Mouse (Mus musculus) embryonic facial prominence, embryonic 15.5 days (tissue): ENCODE data around the gene Abcb10. TPM values are rescaled to one million over a fixed set of nuclear protein-coding genes. Genes with fewer than 3 reads are reported as not detected.
"Not testable (repeated sequence)": the region's sequence is repeated elsewhere in the genome, so short reads cannot be mapped to it uniquely, and the experiment has no call there.

Experiments used
- ATAC-seq: fragments of 200-750 bp; cut with Nextera tagmentation; 2 replicates; pipeline ENCODE4 v1.8.0; 2017; ENCODE audit warnings: low read depth, moderate TSS enrichment; ENCODE audit not compliant: insufficient number of reproducible peaks, low FRiP score, low TSS enrichment
- H3K27ac ChIP-seq: fragments of 300-500 bp; sonication (generic); replicated peaks from 2 replicates; pipeline ENCODE4 v1.5.1; 2015; ENCODE audit warnings: mild to moderate bottlenecking, inconsistent platforms
- H3K27me3 ChIP-seq: fragments of 300-500 bp; sonication (generic); 2 replicates; pipeline ENCODE4 v1.6.1; 2015; ENCODE audit warnings: inconsistent platforms
- H3K36me3 ChIP-seq: fragments of 300-500 bp; sonication (generic); 2 replicates; pipeline ENCODE4 v1.6.1; 2015; ENCODE audit warnings: mild to moderate bottlenecking, inconsistent platforms
- H3K4me1 ChIP-seq: fragments of 300-500 bp; sonication (generic); 2 replicates; pipeline ENCODE4 v1.6.1; 2015; ENCODE audit warnings: inconsistent platforms
- H3K4me2 ChIP-seq: fragments of 300-500 bp; sonication (generic); replicated peaks from 2 replicates; pipeline ENCODE4 v1.6.1; 2015; ENCODE audit warnings: mild to moderate bottlenecking, inconsistent platforms
- H3K4me3 ChIP-seq: fragments of 300-500 bp; sonication (generic); replicated peaks from 2 replicates; pipeline ENCODE4 v1.5.1; 2015; ENCODE audit warnings: mild to moderate bottlenecking, inconsistent platforms
- H3K9ac ChIP-seq: fragments of 300-500 bp; sonication (generic); 2 replicates; pipeline ENCODE4 v1.6.1; 2015; ENCODE audit warnings: inconsistent platforms
- H3K9me3 ChIP-seq: fragments of 300-500 bp; sonication (generic); replicated peaks from 2 replicates; pipeline ENCODE4 v1.6.1; 2016; ENCODE audit warnings: inconsistent platforms
- WGBS: fragments of 180-500 bp; shearing (Covaris S2); methylation state at CpG from one replicate; pipeline ENCODE4 v1.1.7; 2015; 5-methylcytosine and 5-hydroxymethylcytosine counted together
- polyA plus RNA-seq: library from polyadenylated mRNA; unstranded; fragments of >200 nt; fragmentation: Nextera tagmentation; extraction: Ambion mirVana; gene quantifications from 2 replicates; pipeline ENCODE4 v1.2.1, GENCODE M21; 2015

The Abcb10 gene
- polyA plus RNA-seq, 1 experiment from 2014 or later = 14.1 TPM

DNA sequence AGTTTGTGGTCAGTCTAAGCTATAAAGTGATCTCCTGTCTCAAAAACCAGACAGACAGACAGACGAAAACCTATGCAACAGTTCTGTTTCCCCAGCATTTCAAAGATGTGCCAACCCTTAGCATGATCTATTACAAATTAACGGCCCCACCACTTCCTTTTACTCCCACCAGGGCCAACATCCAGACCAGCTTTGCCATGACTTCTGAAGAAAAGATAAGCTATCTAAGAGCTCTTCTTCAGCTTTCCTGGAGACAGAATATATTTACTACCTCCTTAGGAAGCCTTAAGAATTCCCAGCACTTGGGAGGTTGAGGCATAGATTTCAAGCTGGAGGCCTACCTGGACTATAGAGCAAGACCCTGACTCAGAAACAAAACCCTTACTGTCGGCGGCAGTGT is 2.7 kb downstream of the Abcb10 start:
- Histone ChIP-seq H3K4me1 (peaks cover 17% of the 10 kb centered on the region), H3K4me2 (no peak overlapping the region), H3K9me3 (no peaks in the 10 kb centered on the region), H3K27me3 (no peaks in the 10 kb centered on the region), H3K4me3 (no peak overlapping the region), H3K36me3 (no peaks in the 10 kb centered on the region), H3K9ac (no peak overlapping the region), H3K27ac (no peak overlapping the region)
- no peak for ATAC-seq
- 54% methylated on average over 4 of the region's 4 CpGs for WGBS

DNA sequence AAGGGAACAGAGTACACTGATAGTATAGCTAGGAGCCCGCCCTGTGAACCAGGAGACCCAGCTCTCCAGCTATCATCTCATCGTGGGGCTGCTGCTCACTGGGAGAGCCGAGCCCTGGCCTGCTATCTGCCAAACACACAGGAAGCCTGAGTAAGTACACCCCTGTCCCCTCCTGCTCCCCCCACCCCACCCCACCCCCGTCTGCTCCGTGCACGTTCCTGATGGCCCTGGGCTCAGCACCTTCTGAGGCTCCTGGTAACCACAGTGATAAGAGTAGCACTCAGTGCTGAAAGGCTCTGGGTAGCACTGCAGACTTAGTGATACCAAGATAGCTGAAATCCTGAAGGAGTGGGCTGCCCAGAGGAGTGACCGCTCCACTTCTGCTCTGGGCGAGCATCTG is 4.0 kb downstream of the Abcb10 start:
- Histone ChIP-seq H3K9ac (no peak overlapping the region), H3K4me2 (no peak overlapping the region), H3K36me3 (no peaks in the 10 kb centered on the region), H3K27ac (no peak overlapping the region), H3K27me3 (no peaks in the 10 kb centered on the region), H3K4me1 (peaks cover 17% of the 10 kb centered on the region), H3K4me3 (no peak overlapping the region), H3K9me3 (no peaks in the 10 kb centered on the region)
- 69% methylated on average over 8 of the region's 8 CpGs for WGBS
- ATAC-seq = no peak

DNA sequence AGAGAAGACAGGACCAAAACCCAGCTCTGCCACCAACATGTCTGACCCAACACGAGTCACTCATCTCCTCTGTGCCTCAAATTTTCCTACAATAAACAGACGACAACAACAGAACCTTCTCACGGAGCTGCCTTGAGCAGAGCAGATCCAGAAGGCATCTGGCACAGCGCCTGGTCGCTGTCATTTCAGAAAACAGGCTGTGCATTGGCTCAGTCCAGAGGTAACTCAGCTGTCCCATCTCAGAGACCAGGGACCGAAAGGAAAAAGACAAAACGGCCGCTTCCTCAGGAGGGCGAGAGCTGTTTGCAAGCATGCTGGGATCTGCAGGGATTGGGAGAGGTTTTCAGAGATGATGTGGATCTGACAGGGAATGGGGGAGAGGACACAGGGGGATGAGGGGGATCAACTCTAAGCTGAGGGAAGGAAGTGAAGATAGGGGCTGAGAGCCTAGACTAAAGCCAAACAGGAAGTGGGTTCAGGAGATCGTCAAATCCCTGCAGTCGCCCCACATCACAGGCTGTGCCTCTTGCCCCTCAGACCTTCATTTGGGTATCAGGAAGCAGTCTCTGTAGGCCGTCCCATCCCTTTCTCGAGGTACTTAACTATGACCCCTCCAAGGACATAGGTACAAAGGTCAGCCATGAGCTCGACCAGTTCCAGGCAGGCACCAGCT is 4.6 kb downstream of the Abcb10 start:
- Histone ChIP-seq H3K9ac (no peak overlapping the region), H3K9me3 (no peaks in the 10 kb centered on the region), H3K4me3 (no peak overlapping the region), H3K27ac (0 out of 2 replicates have a peak overlapping the region, but pooled peaks have one; percentile 22), H3K36me3 (no peaks in the 10 kb centered on the region), H3K27me3 (no peaks in the 10 kb centered on the region), H3K4me2 (no peak overlapping the region), H3K4me1 (peaks cover 12% of the 10 kb centered on the region)
- 54% methylated on average over 14 of the region's 14 CpGs for WGBS
- no peak for ATAC-seq

DNA sequence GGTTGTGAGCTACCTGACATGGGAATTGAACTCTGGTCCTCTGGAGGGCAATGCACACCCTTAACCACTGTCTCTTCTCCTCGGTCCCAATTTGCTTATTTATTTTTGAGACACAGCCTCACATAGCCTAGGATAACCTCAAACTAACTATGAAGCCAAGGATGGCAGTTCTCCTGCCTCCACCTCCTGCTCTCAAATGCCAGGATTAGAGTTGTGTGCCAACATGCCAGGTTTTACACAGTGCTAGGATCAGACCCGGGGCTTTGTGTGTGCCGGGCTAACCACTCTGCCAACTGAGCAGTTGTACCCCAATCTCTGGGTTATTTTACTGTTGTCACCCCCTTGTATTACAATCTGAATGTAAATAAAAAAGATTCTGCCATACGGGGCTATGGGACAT is 5.4 kb downstream of the Abcb10 start:
- Histone ChIP-seq H3K36me3 (no peaks in the 10 kb centered on the region), H3K4me2 (no peak overlapping the region), H3K27ac (no peak overlapping the region), H3K27me3 (no peaks in the 10 kb centered on the region), H3K4me1 (peaks cover 10% of the 10 kb centered on the region), H3K9me3 (no peaks in the 10 kb centered on the region), H3K9ac (no peak overlapping the region), H3K4me3 (no peak overlapping the region)
- 80% methylated on average over 4 of the region's 4 CpGs for WGBS
- no peak for ATAC-seq

DNA sequence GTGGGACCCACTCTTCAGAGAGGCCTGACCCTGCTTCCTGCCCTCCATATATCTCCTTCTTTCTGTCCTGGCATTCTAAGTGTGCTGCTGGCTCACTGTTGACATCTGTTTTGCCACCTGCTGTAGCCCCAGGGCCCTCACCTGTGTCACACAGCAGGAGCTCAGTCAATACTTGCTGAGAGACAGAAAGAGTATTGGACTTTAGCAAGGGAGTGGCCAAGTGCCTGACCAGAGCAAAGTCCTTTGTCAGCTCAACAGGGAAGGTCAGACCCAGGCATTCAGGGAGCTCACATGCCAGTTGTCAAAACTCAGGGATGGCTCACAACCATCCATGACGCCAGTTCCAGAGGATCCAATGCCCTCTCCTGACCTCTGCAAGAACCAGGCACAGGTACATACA is 9.4 kb downstream of the Abcb10 start:
- Histone ChIP-seq H3K27ac (no peak overlapping the region), H3K4me3 (no peak overlapping the region), H3K4me1 (no peaks in the 10 kb centered on the region), H3K27me3 (no peaks in the 10 kb centered on the region), H3K36me3 (peaks cover 3% of the 10 kb centered on the region; the same call in 1 of the 2 replicates), H3K9ac (no peak overlapping the region), H3K9me3 (no peaks in the 10 kb centered on the region), H3K4me2 (no peak overlapping the region)
- no peak for ATAC-seq
- WGBS = 86% methylated on average over 1 of the region's 1 CpGs

DNA sequence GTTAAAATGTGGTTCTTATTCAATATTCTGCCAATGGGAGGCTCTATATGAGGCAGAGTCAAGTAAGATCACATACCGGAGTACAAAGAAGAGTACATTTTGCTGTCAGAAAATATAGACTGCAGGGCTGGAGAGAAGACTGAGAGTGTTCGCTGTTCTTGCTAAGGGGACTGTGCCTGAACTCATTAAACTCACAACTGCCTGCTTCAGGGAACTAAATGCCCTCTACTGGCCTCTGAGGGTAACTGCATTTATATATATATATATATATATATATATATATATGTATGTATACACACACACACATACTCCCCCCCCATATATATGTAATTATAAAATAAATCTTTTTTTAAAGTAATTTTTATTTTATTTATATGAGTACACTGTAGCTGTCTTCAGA is 16.0 kb downstream of the Abcb10 start:
- WGBS = 50% methylated on average over 2 of the region's 2 CpGs
- no peak overlapping the region for H3K9ac ChIP-seq

DNA sequence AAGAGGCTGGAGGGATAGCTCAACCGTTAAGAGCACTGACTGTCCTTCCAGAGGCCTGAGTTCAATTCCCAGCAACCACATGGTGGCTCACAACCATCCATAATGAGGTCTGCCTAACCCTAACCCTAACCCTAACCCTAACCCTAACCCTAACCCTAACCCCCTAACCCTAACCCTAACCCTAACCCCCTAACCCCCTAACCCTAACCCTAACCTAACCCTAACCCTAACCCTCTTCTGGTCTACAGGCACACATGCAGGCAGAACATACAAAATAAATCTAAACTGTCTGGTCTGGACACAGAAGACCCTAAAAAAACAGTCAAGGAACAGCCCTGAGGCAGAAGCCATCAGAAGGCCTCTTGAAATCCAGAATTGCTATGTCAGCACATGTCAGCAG is 21.6 kb downstream of the Abcb10 start:
- Histone ChIP-seq H3K9ac (no peak overlapping the region), H3K4me2 (no peak overlapping the region), H3K36me3 (peaks cover 48% of the 10 kb centered on the region), H3K9me3 (no peaks in the 10 kb centered on the region), H3K4me3 (no peak overlapping the region), H3K27me3 (no peaks in the 10 kb centered on the region), H3K4me1 (no peaks in the 10 kb centered on the region), H3K27ac (no peak overlapping the region)
- ATAC-seq = no peak
- 83% methylated on average over 1 of the region's 1 CpGs for WGBS

More for the DNA sequence above, 16.0 kb downstream of the Abcb10 start:
- ATAC-seq = no peak
- peaks cover 34% of the 10 kb centered on the region for H3K36me3 ChIP-seq
- no peak overlapping the region for H3K4me2 ChIP-seq
- no peak overlapping the region for H3K4me3 ChIP-seq
- no peaks in the 10 kb centered on the region for H3K9me3 ChIP-seq
- no peak overlapping the region for H3K27ac ChIP-seq
- H3K27me3 ChIP-seq = no peaks in the 10 kb centered on the region
- H3K4me1 ChIP-seq = no peaks in the 10 kb centered on the region

DNA sequence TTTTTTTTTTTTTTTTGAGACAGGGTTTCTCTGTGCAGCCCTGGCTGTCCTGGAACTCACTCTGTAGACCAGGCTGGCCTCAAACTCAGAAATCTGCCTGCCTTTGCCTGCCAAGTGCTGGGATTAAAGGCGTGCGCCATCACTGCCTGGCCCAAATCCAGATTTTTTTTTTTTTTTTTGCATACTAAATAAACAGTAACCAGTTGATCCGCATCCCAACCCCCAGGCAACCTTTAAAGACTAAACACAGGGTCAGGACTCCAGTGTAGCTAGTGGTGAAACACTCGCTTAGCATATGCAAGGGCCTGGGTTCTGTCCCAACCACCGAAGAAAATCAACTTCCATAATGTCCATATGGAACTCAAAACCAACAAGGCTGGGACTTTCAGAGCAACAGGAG is 22.4 kb downstream of the Abcb10 start:
- 58% methylated on average over 5 of the region's 5 CpGs for WGBS
- H3K36me3 ChIP-seq = peaks cover 44% of the 10 kb centered on the region
- not testable (repeated sequence) for ATAC-seq

DNA sequence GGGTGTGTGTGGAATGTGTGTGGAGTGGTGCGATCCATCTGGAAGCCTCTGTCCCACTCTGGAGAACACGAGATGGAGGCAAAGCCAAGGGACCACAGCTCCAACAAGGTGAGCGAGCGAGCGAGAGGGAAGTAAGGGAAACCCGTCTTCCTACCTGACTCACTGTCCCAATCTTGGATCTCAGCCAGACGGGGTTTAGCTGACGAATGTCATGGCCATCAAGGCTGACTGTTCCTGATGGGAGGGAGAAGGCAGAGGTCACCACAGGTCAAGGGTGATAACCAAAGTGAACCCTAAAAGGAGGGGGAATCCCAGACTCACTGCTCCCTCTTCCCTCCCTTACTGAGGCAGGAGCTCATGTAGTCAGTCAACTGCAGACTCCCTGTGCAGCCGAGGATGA is 22.9 kb downstream of the Abcb10 start:
- H3K9ac ChIP-seq = no peak overlapping the region
- H3K36me3 ChIP-seq = peaks cover 44% of the 10 kb centered on the region
- no peaks in the 10 kb centered on the region for H3K27me3 ChIP-seq
- no peak overlapping the region for H3K4me3 ChIP-seq
- H3K4me2 ChIP-seq = no peak overlapping the region
- H3K4me1 ChIP-seq = no peaks in the 10 kb centered on the region
- 90% methylated on average over 9 of the region's 9 CpGs for WGBS
- H3K9me3 ChIP-seq = no peaks in the 10 kb centered on the region
- no peak for ATAC-seq
- H3K27ac ChIP-seq = no peak overlapping the region

More for the DNA sequence above, 22.4 kb downstream of the Abcb10 start:
- not testable (repeated sequence) for H3K4me3 ChIP-seq, H3K4me1 ChIP-seq, H3K9me3 ChIP-seq, H3K27ac ChIP-seq, H3K27me3 ChIP-seq, H3K9ac ChIP-seq, H3K4me2 ChIP-seq

DNA sequence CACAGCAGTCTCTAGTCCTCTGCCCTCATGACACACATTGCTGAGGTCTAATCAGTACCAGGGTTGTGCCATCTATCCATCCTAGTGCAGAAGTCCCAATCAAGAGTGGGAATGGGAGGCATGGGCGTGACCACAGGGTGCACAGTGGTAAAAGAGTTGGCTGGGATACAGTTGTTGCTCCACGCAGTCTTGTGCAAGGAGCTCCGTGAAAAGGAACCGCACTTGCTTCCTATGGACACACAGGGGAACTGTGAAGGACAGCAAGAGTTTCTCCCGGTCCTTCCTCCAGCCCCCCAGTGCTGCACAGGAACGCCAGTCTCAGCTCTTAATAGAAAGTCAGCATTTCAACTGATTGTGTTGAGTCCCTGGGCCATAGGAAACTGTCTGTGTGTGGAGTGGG is 23.4 kb downstream of the Abcb10 start:
- Histone ChIP-seq H3K4me3 (no peak overlapping the region), H3K9me3 (no peaks in the 10 kb centered on the region), H3K27ac (no peak overlapping the region), H3K4me2 (no peak overlapping the region), H3K36me3 (peaks cover 45% of the 10 kb centered on the region), H3K4me1 (no peaks in the 10 kb centered on the region), H3K27me3 (no peaks in the 10 kb centered on the region), H3K9ac (no peak overlapping the region)
- WGBS = 86% methylated on average over 6 of the region's 6 CpGs
- no peak for ATAC-seq

DNA sequence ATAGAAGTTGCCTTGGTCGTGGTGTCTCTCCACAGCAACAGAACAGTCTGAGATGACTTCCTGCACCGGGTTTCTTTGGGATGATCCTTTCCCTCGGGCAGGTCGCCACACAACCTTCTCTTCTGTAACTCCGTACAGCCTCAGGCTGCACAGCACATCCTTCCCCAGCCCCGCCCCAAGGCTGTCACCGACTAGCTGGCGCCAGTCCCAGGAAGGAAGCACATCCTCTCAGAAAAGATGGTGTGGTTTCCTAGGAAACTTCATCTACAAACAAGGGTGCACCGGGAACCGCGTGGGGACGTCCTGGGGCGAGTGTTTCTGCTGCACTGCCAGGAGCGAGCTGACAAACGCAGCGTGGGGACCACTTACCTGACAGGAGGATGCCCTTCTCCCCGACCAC is 24.8 kb downstream of the Abcb10 start:
- Histone ChIP-seq H3K9me3 (no peaks in the 10 kb centered on the region), H3K27ac (no peak overlapping the region), H3K36me3 (peaks cover 52% of the 10 kb centered on the region), H3K9ac (no peak overlapping the region), H3K4me1 (no peaks in the 10 kb centered on the region), H3K4me3 (no peak overlapping the region), H3K27me3 (no peaks in the 10 kb centered on the region), H3K4me2 (no peak overlapping the region)
- WGBS = 71% methylated on average over 17 of the region's 17 CpGs
- ATAC-seq = no peak

DNA sequence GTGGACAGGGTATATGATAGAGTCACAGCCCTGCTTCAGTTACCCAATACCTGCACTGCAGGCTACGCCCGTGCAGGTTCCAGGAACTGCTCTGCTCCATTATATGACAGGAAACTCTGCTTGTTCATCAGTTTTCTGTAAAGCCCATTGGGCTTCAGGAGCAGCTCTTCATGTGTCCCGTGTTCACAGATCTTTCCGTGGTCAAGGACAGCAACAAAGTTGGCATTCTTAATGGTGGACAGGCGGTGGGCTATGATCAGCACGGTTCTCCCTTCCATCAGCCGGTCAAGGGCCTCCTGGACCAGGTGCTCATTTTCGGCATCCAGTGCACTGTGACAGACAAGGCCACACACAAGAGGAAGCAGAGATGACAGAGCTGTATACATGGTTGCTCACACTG is 28.7 kb downstream of the Abcb10 start:
- no peak overlapping the region for H3K4me3 ChIP-seq
- no peak overlapping the region for H3K4me2 ChIP-seq
- H3K27ac ChIP-seq = no peak overlapping the region
- H3K9ac ChIP-seq = no peak overlapping the region
- H3K27me3 ChIP-seq = no peaks in the 10 kb centered on the region
- no peak for ATAC-seq
- peaks cover 7% of the 10 kb centered on the region; the same call in 1 of the 2 replicates for H3K4me1 ChIP-seq
- WGBS = 90% methylated on average over 8 of the region's 8 CpGs
- no peaks in the 10 kb centered on the region for H3K9me3 ChIP-seq
- peaks cover 35% of the 10 kb centered on the region for H3K36me3 ChIP-seq
